Mouse (Mus musculus) kidney, postnatal 0 days (tissue): ENCODE results near the gene Rpl18. TPM values are rescaled to one million over a fixed set of nuclear protein-coding genes. Genes with fewer than 3 reads are reported as not detected.

Experiments used
- ATAC-seq: fragments of 200-750 bp; cut with Nextera tagmentation; replicated peaks from 2 replicates; pipeline ENCODE4 v1.8.0; 2017; ENCODE audit warnings: low read depth, moderate number of reproducible peaks, moderate TSS enrichment, moderate library complexity; ENCODE audit not compliant: low FRiP score
- DNase-seq: peaks from one replicate; pipeline ENCODE4 v3.0.0-alpha.2; 2016; ENCODE audit warnings: low spot score
- H3K27ac ChIP-seq: fragments of 300-500 bp; sonication (generic); 2 replicates; pipeline ENCODE4 v1.5.1; 2014; ENCODE audit warnings: mild to moderate bottlenecking
- H3K27me3 ChIP-seq: fragments of 300-500 bp; sonication (generic); 2 replicates; pipeline ENCODE4 v1.6.1; 2014; ENCODE audit warnings: low read length, mixed read lengths; ENCODE audit not compliant: insufficient read depth
- H3K36me3 ChIP-seq: fragments of 300-500 bp; sonication (generic); 2 replicates; pipeline ENCODE4 v1.6.1; 2014; ENCODE audit warnings: low read length, mixed read lengths; ENCODE audit not compliant: insufficient read depth
- H3K4me1 ChIP-seq: fragments of 300-500 bp; sonication (generic); replicated peaks from 2 replicates; pipeline ENCODE4 v1.6.1; 2014; ENCODE audit warnings: antibody characterized with exemption, low read length, mixed read lengths; ENCODE audit not compliant: insufficient read depth
- H3K4me2 ChIP-seq: fragments of 300-500 bp; sonication (generic); 2 replicates; pipeline ENCODE4 v1.6.1; 2014; ENCODE audit warnings: mild to moderate bottlenecking, low read length, moderate library complexity, mixed read lengths
- H3K4me3 ChIP-seq: fragments of 300-500 bp; sonication (generic); replicated peaks from 2 replicates; pipeline ENCODE4 v1.5.1; 2014; ENCODE audit warnings: low read depth, low read length
- H3K9ac ChIP-seq: fragments of 300-500 bp; sonication (generic); 2 replicates; pipeline ENCODE4 v1.6.1; 2014; ENCODE audit warnings: low read depth, low read length
- H3K9me3 ChIP-seq: fragments of 300-500 bp; sonication (generic); replicated peaks from 2 replicates; pipeline ENCODE4 v1.6.1; 2016; ENCODE audit warnings: low read length, inconsistent platforms, mixed read lengths
- CTCF ChIP-seq: IDR thresholded peaks from 2 replicates; pipeline ENCODE4 v1.5.1; 2016; ENCODE audit warnings: antibody characterized with exemption, low read depth, mild to moderate bottlenecking, moderate library complexity
- WGBS: fragments of 180-500 bp; shearing (Covaris S2); extraction: QIAGEN DNeasy Blood & Tissue Kit; methylation state at CpG from one replicate; pipeline ENCODE4 v1.1.7; 2014; 5-methylcytosine and 5-hydroxymethylcytosine counted together
- polyA plus RNA-seq: library from polyadenylated mRNA; unstranded; fragments of >200 nt; fragmentation: Nextera tagmentation; extraction: Ambion mirVana; gene quantifications from 2 replicates; pipeline ENCODE4 v1.2.1, GENCODE M21; 2015

The Rpl18 gene
- polyA plus RNA-seq, 1 experiment from 2014 or later, result 1,142 TPM

DNA sequence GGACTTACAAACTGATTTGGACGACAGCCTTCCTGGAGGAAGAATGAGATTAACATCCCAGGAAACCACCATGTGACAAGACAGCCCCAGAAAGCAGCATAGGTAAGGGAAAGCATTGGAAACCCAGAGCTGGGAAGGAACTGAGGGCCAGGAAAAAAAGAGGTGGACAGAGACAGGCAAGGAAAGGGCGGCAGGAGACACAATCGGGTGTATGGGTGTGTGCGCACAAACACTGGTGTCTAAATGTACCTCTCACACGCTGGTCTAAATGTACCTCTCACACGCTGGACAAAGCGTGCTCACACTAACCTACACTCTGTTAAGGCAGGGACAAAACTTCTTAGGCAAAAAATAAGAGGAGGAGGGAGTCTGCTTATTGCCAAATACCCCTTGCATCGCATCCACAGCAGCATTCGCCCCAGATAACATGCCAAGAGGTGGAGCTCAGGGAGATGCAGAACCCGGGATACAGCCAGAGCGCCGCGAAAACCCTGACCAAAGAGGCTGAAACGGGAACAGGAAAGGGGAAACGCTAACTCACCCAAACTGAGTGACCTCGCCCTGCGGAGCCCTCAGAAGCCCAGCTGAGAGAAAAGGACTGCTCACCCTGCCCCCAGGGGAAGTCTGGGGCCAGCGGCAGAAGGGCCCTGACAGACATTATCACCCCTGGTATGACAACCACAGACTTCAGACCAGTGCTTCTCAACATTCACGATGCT, 643 bp downstream of the Rpl18 start:
- H3K27ac ChIP-seq, result 0 out of 2 replicates have a peak overlapping the region, but pooled peaks have one; percentile 50
- H3K9ac ChIP-seq, result 0 out of 2 replicates have a peak overlapping the region, but pooled peaks have one; percentile 31
- DNase-seq (no peak), ATAC-seq (no peak)
- H3K27me3 ChIP-seq, result no peaks in the 10 kb centered on the region
- peak overlapping the region; percentile 70 for H3K4me2 ChIP-seq
- 83% methylated on average over 19 of the region's 19 CpGs for WGBS
- H3K4me3 ChIP-seq, result peak overlapping the region; percentile 63
- no peaks in the 10 kb centered on the region for H3K9me3 ChIP-seq
- peaks cover 20% of the 10 kb centered on the region for H3K4me1 ChIP-seq
- no peak for TF ChIP-seq CTCF
- peaks cover 37% of the 10 kb centered on the region for H3K36me3 ChIP-seq

DNA sequence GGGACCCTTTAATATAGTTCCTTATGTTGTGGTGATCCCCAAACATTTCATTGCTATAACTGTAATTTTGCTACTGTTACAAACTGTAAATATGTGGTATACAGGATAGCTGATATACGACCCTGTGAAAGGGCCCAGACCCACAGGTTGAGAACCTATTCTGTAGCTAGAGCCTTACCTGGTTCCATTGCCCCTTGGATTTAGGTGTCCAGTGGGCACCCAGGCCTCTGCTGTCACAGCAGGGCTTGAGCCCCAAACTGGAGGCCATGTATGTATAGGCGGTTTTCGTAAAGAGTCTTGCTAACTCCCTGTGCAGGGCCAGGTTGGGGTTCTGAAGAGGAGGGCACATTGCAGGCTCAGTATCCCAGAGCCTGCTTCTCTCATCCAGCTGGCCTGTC, 1.2 kb downstream of the Rpl18 start:
- peak overlapping the region; percentile 77; the same call in 1 of the 2 replicates for H3K9ac ChIP-seq
- DNase-seq (no peak), ATAC-seq (no peak)
- no peak overlapping the region for H3K27ac ChIP-seq
- peaks cover 20% of the 10 kb centered on the region for H3K4me1 ChIP-seq
- H3K27me3 ChIP-seq, result no peaks in the 10 kb centered on the region
- WGBS, result 82% methylated on average over 3 of the region's 3 CpGs
- peaks cover 35% of the 10 kb centered on the region for H3K36me3 ChIP-seq
- no peaks in the 10 kb centered on the region for H3K9me3 ChIP-seq
- TF ChIP-seq CTCF, result no peak
- peak overlapping the region; percentile 70 for H3K4me2 ChIP-seq
- H3K4me3 ChIP-seq, result peak overlapping the region; percentile 88; the same call in 1 of the 2 replicates

DNA sequence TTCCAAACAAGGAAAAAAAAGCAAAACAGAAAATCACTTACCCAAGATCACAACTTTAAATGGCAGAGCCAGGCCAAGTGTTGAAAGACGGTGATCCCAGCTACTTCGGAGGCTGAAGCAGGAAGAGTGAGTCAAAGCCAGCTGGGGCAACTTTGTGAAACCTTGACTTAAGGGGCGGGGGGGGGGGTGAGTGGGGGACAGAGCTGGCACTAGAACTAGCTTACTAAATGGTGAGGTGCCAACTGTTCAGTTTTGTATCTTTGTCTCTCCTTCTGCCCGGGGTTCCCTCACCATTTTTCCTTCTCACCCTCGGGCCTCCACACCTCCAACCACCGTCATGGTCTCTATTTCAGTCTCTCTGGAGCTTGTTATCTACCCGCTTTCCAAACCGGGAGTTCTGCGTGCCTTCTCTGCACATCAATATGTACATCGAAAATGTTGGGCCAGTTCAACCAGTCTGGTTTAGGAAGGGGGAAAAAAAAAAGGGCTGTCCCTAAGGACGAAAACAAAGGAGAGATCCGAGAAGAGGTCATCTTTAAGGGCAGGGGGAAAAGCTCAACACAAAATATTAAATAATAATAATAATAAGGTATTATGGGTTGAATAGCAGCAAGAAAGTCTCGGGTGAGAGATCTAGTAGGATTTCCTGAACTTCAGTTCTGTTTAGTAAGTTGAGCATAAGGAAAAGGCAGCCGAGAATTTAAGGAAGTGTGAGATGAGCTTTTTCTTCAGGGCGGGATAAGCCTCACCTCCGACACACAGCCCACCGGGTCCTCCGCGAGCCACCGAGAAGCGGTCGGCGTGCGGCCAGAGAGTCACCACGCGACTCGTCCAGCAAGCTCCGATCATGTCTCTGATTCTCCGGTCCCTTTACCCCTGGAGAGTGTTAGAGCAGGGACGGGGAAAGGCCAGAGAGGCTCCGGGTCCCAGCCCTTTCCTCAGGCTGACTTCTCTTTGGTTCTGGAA, 2.0 kb downstream of the Rpl18 start:
- H3K4me1 ChIP-seq, result peaks cover 20% of the 10 kb centered on the region
- 9% methylated on average over 31 of the region's 31 CpGs for WGBS
- ATAC-seq (no peak; the same call in 1 of the 2 replicates), DNase-seq (no peak)
- peaks cover 34% of the 10 kb centered on the region for H3K36me3 ChIP-seq
- H3K27me3 ChIP-seq, result no peaks in the 10 kb centered on the region
- TF ChIP-seq CTCF, result no peak
- H3K9me3 ChIP-seq, result no peaks in the 10 kb centered on the region
- H3K4me3 ChIP-seq, result peak overlapping the region; percentile 88
- peak overlapping the region; percentile 77 for H3K9ac ChIP-seq
- H3K27ac ChIP-seq, result peak overlapping the region; percentile 91
- H3K4me2 ChIP-seq, result peak overlapping the region; percentile 70

DNA sequence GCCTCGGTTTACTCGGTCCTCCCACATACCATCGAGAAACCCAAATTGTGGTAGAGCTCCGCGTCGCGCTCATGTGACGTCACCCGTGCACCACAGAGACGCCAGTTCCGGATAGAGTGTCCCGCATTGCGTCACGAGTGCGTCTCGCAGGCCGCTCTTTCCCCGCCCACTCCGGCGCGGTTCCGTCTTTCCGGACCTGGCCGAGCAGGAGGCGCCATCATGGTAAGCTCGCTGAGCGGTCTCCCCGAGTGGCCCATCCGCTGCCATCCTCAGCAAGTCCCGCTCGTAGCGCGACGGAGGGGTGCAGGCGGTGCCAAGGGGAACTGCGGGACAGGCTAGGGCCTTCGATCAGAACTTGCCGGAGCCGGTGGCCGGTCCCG, 2.7 kb downstream of the Rpl18 start, which contains the start of gene Sphk2:
Sphk2 (minus strand) TSS at position 85 of the 380 bp plus-strand sequence.
- WGBS, result under 1% methylated on average over 41 of the region's 41 CpGs
- ATAC-seq (peak; percentile 67), DNase-seq (peak; percentile 98)
- peak within 1 kb of the TSS; percentile 90 for H3K9ac ChIP-seq
- peaks cover 20% of the 10 kb centered on the region for H3K4me1 ChIP-seq
- peak within 1 kb of the TSS; percentile 86 for H3K4me2 ChIP-seq
- H3K27me3 ChIP-seq, result no peaks in the 10 kb centered on the region
- peak within 1 kb of the TSS; percentile 91 for H3K27ac ChIP-seq
- H3K9me3 ChIP-seq, result no peaks in the 10 kb centered on the region
- TF ChIP-seq CTCF, result no peak
- peaks cover 27% of the 10 kb centered on the region for H3K36me3 ChIP-seq
- peak within 1 kb of the TSS; percentile 88 for H3K4me3 ChIP-seq

DNA sequence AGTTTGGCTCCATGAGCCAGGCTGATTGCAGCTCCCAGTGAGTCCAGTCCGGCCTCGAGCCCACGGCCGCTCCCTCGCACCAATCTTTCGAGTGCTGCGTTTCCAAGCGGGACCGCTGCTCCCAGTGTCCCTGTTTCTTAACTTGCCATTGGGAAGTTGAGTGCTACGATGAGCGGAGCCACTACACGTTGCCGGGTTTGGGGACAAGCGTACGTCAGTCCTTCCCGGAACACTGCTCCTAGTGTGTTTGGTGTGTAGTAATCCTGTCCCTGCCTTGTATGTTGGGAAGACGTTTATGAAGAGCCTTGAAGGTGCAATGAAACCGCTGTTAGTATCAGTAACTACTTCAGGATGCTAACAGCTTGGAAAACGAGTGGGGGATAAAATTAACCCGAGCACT, 3.1 kb downstream of the Rpl18 start:
- Histone ChIP-seq H3K4me1 (peaks cover 20% of the 10 kb centered on the region), H3K9ac (peak overlapping the region; percentile 90), H3K4me2 (peak overlapping the region; percentile 86), H3K9me3 (no peaks in the 10 kb centered on the region), H3K4me3 (peak overlapping the region; percentile 88), H3K36me3 (peaks cover 23% of the 10 kb centered on the region), H3K27ac (peak overlapping the region; percentile 91), H3K27me3 (no peaks in the 10 kb centered on the region)
- TF ChIP-seq CTCF, result no peak
- WGBS, result under 1% methylated on average over 20 of the region's 20 CpGs
- ATAC-seq (no peak), DNase-seq (peak; percentile 56)

DNA sequence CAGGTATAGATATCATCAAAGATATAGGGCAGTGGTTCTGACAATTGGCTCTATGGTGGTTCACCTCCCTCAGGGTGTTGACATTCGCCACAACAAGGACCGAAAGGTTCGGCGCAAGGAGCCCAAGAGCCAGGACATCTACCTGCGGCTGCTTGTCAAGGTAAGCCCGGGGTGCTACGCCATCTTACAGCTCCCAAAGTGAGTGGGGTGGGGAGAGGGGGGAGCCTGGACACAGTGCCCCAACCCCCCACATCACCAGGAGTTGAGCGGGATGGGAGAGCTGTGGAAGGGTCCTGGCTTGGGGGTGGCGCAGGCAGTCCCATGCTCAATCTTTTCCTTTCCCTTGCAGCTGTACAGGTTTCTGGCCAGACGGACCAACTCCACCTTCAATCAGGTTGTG, 3.9 kb downstream of the Rpl18 start:
- no peak for ATAC-seq
- Histone ChIP-seq H3K27ac (peak overlapping the region; percentile 91; the same call in 1 of the 2 replicates), H3K4me2 (peak overlapping the region; percentile 86), H3K4me1 (peaks cover 20% of the 10 kb centered on the region), H3K36me3 (peaks cover 21% of the 10 kb centered on the region; the same call in 1 of the 2 replicates), H3K9me3 (no peaks in the 10 kb centered on the region), H3K27me3 (no peaks in the 10 kb centered on the region), H3K4me3 (peak overlapping the region; percentile 88), H3K9ac (peak overlapping the region; percentile 90)
- TF ChIP-seq CTCF, result no peak
- WGBS, result 77% methylated on average over 10 of the region's 10 CpGs
- DNase-seq, result no peak
